Mouse (Mus musculus) lung, adult 2 months (tissue): Measurements from ENCODE around the gene Hira. TPM values are rescaled to one million over a fixed set of nuclear protein-coding genes. Genes with fewer than 3 reads are reported as not detected.

Source experiments
- DNase-seq: peaks from one replicate; pipeline ENCODE4 v3.0.0; 2022
- H3K4me1 ChIP-seq: fragments of 200-500 bp; 2 replicates; pipeline ENCODE4 v1.6.1; 2011; ENCODE audit warnings: low read length; ENCODE audit not compliant: control insufficient read depth, insufficient read depth
- H3K4me3 ChIP-seq: fragments of 200-500 bp; replicated peaks from 2 replicates; pipeline ENCODE3; 2011; ENCODE audit warnings: low read depth, mild to moderate bottlenecking, control low read depth, low read length; ENCODE audit errors: extremely low read depth
- CTCF ChIP-seq: fragments of 200-500 bp; IDR thresholded peaks from 2 replicates; pipeline ENCODE4 v1.5.1; 2011; ENCODE audit warnings: mild to moderate bottlenecking, low read length, control low read depth; ENCODE audit not compliant: insufficient read depth
- POLR2A ChIP-seq: fragments of 200-500 bp; IDR thresholded peaks from 2 replicates; pipeline ENCODE4 v1.6.1; 2011; ENCODE audit warnings: low read depth, mild to moderate bottlenecking, control low read depth, low read length, borderline replicate concordance; ENCODE audit errors: extremely low read depth
- WGBS: fragments of 180-500 bp; shearing (Covaris S2); methylation state at CpG from one replicate; pipeline ENCODE4 v1.1.7; 2018; 5-methylcytosine and 5-hydroxymethylcytosine counted together
- polyA plus RNA-seq: library from polyadenylated mRNA; depleted of rRNA; stranded (reverse); fragments of >200 nt; gene quantifications from 2 replicates; pipeline ENCODE4 v1.2.3, GENCODE M21; 2012; rRNA removed

The Hira gene
- polyA plus RNA-seq, 1 experiment: 58.8 TPM

GRCm38 (mm10) chr16:19010710-19011109 is 133.9 kb downstream of the Hira start:
- no peaks in the 10 kb centered on the region for H3K4me1 ChIP-seq
- no peak for TF ChIP-seq POLR2A
- TF ChIP-seq CTCF: no peak
- no peak overlapping the region for H3K4me3 ChIP-seq
- no peak for DNase-seq
- 57% methylated on average over 2 of the region's 2 CpGs for WGBS

GRCm38 (mm10) chr16:19013550-19013949 is 136.7 kb downstream of the Hira start:
- DNase-seq: no peak
- Histone ChIP-seq H3K4me3 (no peak overlapping the region), H3K4me1 (no peaks in the 10 kb centered on the region)
- TF ChIP-seq CTCF (no peak), POLR2A (no peak)
- WGBS: 77% methylated on average over 1 of the region's 1 CpGs

- TF ChIP-seq CTCF (no peak), POLR2A (no peak)
- Histone ChIP-seq H3K4me3 (no peak overlapping the region), H3K4me1 (no peaks in the 10 kb centered on the region)
- DNase-seq: no peak
These were observed 137.8 kb downstream of the Hira start for GRCm38 (mm10) chr16:19014650-19015049.

Other genes with a start within 250 kb of the Hira start
- 9.0 and 22.0 TPM in 2 replicates for gene Sept5, start 247.1 kb upstream of the Hira start, polyA plus RNA-seq
- 753 and 874 TPM in 2 replicates for gene Cldn5, start 100.2 kb upstream of the Hira start, polyA plus RNA-seq
- 23.1 and 39.3 TPM in 2 replicates for gene Ufd1, start 65.3 kb upstream of the Hira start, polyA plus RNA-seq
- 3.3 and 3.5 TPM in 2 replicates for gene Cdc45, start 65.0 kb upstream of the Hira start, polyA plus RNA-seq
- 37.4 and 46.3 TPM in 2 replicates for gene 2510002D24Rik, start 40.5 kb upstream of the Hira start, polyA plus RNA-seq
- 1.8 and 4.4 TPM in 2 replicates for gene Gm28539, start 40.5 kb upstream of the Hira start, polyA plus RNA-seq
- gene Mrpl40, start 175 bp upstream of the Hira start, polyA plus RNA-seq: 6.1 and 10.4 TPM in 2 replicates